Mouse (Mus musculus) kidney, postnatal 0 days (tissue): Measurements from ENCODE around the gene Cux2. TPM values are rescaled to one million over a fixed set of nuclear protein-coding genes. Genes with fewer than 3 reads are reported as not detected.
A peak's percentile ranks its signal among the peaks of the same experiment; 100 is the strongest.

Source experiments
- ATAC-seq: fragments of 200-750 bp; cut with Nextera tagmentation; replicated peaks from 2 replicates; pipeline ENCODE4 v1.8.0; 2017; ENCODE audit warnings: low read depth, moderate number of reproducible peaks, moderate TSS enrichment, moderate library complexity; ENCODE audit not compliant: low FRiP score
- DNase-seq: peaks from one replicate; pipeline ENCODE4 v3.0.0-alpha.2; 2016; ENCODE audit warnings: low spot score
- H3K27ac ChIP-seq: fragments of 300-500 bp; sonication (generic); 2 replicates; pipeline ENCODE4 v1.5.1; 2014; ENCODE audit warnings: mild to moderate bottlenecking
- H3K27me3 ChIP-seq: fragments of 300-500 bp; sonication (generic); 2 replicates; pipeline ENCODE4 v1.6.1; 2014; ENCODE audit warnings: low read length, mixed read lengths; ENCODE audit not compliant: insufficient read depth
- H3K36me3 ChIP-seq: fragments of 300-500 bp; sonication (generic); 2 replicates; pipeline ENCODE4 v1.6.1; 2014; ENCODE audit warnings: low read length, mixed read lengths; ENCODE audit not compliant: insufficient read depth
- H3K4me1 ChIP-seq: fragments of 300-500 bp; sonication (generic); replicated peaks from 2 replicates; pipeline ENCODE4 v1.6.1; 2014; ENCODE audit warnings: antibody characterized with exemption, low read length, mixed read lengths; ENCODE audit not compliant: insufficient read depth
- H3K4me2 ChIP-seq: fragments of 300-500 bp; sonication (generic); 2 replicates; pipeline ENCODE4 v1.6.1; 2014; ENCODE audit warnings: mild to moderate bottlenecking, low read length, moderate library complexity, mixed read lengths
- H3K4me3 ChIP-seq: fragments of 300-500 bp; sonication (generic); replicated peaks from 2 replicates; pipeline ENCODE4 v1.5.1; 2014; ENCODE audit warnings: low read depth, low read length
- H3K9ac ChIP-seq: fragments of 300-500 bp; sonication (generic); 2 replicates; pipeline ENCODE4 v1.6.1; 2014; ENCODE audit warnings: low read depth, low read length
- H3K9me3 ChIP-seq: fragments of 300-500 bp; sonication (generic); replicated peaks from 2 replicates; pipeline ENCODE4 v1.6.1; 2016; ENCODE audit warnings: low read length, inconsistent platforms, mixed read lengths
- CTCF ChIP-seq: IDR thresholded peaks from 2 replicates; pipeline ENCODE4 v1.5.1; 2016; ENCODE audit warnings: antibody characterized with exemption, low read depth, mild to moderate bottlenecking, moderate library complexity
- WGBS: fragments of 180-500 bp; shearing (Covaris S2); extraction: QIAGEN DNeasy Blood & Tissue Kit; methylation state at CpG from one replicate; pipeline ENCODE4 v1.1.7; 2014; 5-methylcytosine and 5-hydroxymethylcytosine counted together
- polyA plus RNA-seq: library from polyadenylated mRNA; unstranded; fragments of >200 nt; fragmentation: Nextera tagmentation; extraction: Ambion mirVana; gene quantifications from 2 replicates; pipeline ENCODE4 v1.2.1, GENCODE M21; 2015

The Cux2 gene
- polyA plus RNA-seq, 1 experiment from 2014 or later, result 5.9 TPM

DNA sequence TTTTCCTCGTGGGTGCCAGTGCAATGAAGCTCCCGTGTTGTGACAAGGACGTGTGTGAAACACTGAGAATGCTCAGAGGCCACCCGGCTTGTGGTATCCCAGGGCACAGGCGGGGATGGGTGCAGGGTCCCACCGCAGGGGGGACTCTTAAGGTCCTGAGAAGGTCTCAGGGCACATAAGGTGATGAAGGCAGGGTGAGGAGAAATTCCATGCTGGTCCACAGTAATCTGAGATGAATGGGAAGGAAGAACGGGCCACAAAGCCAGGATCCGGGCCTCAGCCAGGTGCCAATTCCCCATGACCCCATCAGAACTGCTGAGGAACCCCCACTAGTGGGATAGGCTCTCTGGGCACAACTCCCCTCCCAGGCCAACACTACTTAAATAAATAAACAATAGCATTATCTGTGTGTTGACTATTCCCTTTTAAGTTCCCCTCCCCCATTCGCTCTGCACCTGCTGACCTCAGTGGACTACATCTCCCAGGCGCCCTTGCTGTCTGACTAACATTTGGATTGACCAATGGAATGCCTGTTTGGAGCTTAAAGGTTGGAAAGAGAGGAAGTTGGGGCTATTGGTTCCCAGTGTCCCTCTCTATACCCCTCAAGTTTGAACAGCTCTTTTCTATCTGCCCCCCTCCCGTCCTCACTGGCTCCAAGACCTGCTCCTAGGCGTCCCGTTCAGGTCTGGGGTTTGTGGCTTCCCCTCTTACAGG is 4.4 kb upstream of the Cux2 start:
- Histone ChIP-seq H3K36me3 (no peaks in the 10 kb centered on the region), H3K27ac (no peak overlapping the region), H3K4me2 (peak overlapping the region; percentile 33), H3K4me1 (no peaks in the 10 kb centered on the region; the same call in 1 of the 2 replicates), H3K27me3 (no peaks in the 10 kb centered on the region), H3K9me3 (no peaks in the 10 kb centered on the region), H3K9ac (no peak overlapping the region), H3K4me3 (no peak overlapping the region)
- DNase-seq (peak; percentile 75), ATAC-seq (no peak)
- TF ChIP-seq CTCF, result no peak
- WGBS, result 38% methylated on average over 13 of the region's 13 CpGs

DNA sequence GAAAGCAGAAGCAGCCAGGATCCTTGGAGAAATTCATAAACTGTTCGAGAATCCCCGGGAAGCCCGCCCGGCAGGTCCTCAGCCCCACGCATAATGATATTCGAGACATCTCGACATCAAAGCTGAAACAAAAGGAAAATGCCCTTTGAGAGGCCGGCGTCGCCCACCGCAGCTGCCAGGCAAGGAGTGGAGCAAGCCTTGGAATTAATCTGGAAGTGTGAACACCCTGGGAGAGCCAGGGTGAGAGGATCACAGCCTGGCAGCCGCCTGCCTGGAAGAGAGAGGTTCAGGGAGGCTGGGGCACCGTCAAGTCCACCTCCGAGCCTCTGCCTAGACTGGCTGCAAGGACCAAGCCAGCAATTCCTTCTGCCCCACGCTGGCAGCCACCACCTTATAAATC is 3.7 kb upstream of the Cux2 start:
- H3K4me3 ChIP-seq, result no peak overlapping the region
- H3K4me2 ChIP-seq, result no peak overlapping the region
- no peaks in the 10 kb centered on the region for H3K27me3 ChIP-seq
- no peak overlapping the region for H3K27ac ChIP-seq
- no peaks in the 10 kb centered on the region for H3K36me3 ChIP-seq
- H3K9me3 ChIP-seq, result no peaks in the 10 kb centered on the region
- no peaks in the 10 kb centered on the region; the same call in 1 of the 2 replicates for H3K4me1 ChIP-seq
- TF ChIP-seq CTCF, result no peak
- DNase-seq (no peak), ATAC-seq (no peak)
- 17% methylated on average over 15 of the region's 15 CpGs for WGBS
- no peak overlapping the region for H3K9ac ChIP-seq

DNA sequence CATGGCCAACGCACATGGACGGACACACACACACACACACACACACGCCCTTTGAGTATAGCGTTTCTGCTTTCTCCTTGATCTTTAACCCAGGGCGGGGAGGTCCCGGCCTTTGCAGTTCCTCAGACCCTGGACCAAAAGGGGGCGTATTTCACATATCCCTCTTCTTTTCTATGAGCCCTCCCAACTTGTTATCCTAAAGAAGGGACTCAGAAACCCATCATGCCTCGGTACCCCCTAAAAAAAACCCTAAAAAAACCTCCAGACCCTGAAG is 867 bp upstream of the Cux2 start:
- Histone ChIP-seq H3K4me1 (peaks cover 3% of the 10 kb centered on the region; the same call in 1 of the 2 replicates), H3K27ac (no peak overlapping the region), H3K9ac (0 out of 2 replicates have a peak overlapping the region, but pooled peaks have one; percentile 80), H3K36me3 (no peaks in the 10 kb centered on the region), H3K9me3 (no peaks in the 10 kb centered on the region), H3K27me3 (no peaks in the 10 kb centered on the region), H3K4me2 (peak overlapping the region; percentile 59), H3K4me3 (peak overlapping the region; percentile 87)
- ATAC-seq (no peak), DNase-seq (no peak)
- WGBS, result 6% methylated on average over 8 of the region's 8 CpGs
- no peak for TF ChIP-seq CTCF

DNA sequence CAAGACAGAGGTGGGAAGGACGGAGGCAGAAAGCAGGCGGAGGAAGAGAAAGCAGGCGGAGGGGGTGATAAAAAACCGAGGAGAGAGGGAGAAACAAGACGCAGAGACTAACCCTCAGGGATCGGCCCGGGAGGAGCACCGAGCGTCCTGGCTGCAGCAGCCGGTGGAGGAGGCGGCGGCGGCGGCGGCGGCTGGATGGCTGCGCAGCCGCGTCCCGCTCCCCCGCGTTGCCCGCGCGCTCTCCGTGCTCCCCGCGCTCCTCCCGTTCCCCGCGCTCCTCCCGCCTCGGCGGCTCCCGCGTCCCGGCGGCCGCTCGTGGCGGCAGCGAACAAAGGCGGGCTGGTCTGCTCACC is 262 bp downstream of the Cux2 start:
- TF ChIP-seq CTCF, result no peak
- Histone ChIP-seq H3K4me1 (peaks cover 3% of the 10 kb centered on the region; the same call in 1 of the 2 replicates), H3K36me3 (no peaks in the 10 kb centered on the region), H3K27ac (peak overlapping the region; percentile 81), H3K27me3 (no peaks in the 10 kb centered on the region), H3K4me3 (peak overlapping the region; percentile 87), H3K9me3 (no peaks in the 10 kb centered on the region), H3K9ac (peak overlapping the region; percentile 80), H3K4me2 (peak overlapping the region; percentile 59)
- ATAC-seq (peak; percentile 22; the same call in 1 of the 2 replicates), DNase-seq (peak; percentile 45)
- WGBS, result 1% methylated on average over 19 of the region's 43 CpGs

DNA sequence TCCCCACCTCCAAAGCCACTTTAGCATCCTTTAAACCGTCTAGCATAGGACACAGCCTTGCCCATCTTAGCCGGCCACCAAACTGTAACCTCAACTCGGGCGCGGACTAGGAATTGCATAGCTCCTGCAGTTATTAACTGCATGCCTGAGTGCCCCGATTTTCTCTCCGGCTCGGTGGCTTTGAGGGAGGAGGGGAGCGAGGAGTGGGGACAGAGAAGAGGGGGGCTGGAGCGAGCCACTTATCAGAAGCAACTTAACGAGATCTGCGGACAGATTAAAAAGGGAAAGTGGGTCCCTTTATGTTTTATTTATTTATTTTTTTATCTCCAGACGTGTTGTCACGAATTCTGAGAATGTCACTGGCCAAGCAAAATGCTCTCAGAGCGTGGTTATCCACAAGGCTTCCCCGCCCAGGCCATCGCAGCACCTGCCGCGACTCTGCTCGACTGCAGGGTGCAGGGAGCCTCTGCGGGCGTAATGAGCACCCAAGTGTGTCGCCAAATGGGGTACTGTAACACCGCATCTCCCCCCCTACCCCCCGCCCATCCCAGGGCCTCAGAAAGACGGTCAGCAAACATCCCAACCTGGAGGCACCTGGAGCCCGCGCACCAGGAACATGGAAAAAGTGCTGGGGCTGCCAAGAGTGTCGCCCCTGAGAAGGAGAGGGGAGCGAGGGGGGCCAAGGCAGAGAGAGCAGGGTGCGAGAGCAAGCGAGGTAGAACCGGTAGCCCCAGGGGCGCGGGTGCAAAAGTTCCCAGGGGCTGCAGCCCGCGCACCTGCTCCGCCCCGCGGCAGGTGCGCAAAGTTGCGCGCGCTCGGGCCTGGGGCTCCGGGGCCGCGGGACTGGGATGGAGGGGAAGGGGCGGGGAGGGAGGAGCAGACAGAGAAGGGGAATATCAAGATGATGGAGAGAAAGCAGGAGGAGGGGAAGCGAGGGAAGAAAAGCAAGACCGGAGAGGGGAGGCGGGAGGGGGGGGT is 927 bp downstream of the Cux2 start:
- WGBS, result under 1% methylated on average over 51 of the region's 52 CpGs

DNA sequence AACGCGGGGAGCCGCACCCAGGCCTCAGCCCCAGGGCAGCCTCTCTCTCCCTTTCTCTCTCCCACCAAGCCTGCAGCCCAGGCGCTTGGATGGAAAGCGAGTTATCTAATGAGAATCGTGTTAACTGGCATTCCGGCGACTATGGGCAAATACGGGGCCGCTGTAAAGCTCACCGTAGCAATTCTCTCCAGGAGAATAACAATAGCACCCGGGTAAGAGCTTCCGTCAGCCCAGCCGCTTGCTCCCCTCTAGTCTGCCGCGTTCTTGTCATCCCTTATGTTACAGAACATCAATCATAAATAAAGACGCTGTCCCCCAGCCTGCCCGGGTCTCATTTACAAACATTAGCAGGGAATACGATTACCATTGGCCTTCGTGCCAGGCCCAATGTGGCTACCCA is 1.6 kb downstream of the Cux2 start:
- ATAC-seq, result no peak
- Histone ChIP-seq H3K4me1 (peaks cover 3% of the 10 kb centered on the region; the same call in 1 of the 2 replicates), H3K27me3 (no peaks in the 10 kb centered on the region), H3K27ac (no peak overlapping the region), H3K9me3 (no peaks in the 10 kb centered on the region), H3K36me3 (no peaks in the 10 kb centered on the region), H3K4me3 (peak overlapping the region; percentile 87; the same call in 1 of the 2 replicates), H3K9ac (no peak overlapping the region), H3K4me2 (peak overlapping the region; percentile 59)
- TF ChIP-seq CTCF, result no peak
- DNase-seq, result peak; percentile 23
- WGBS, result 5% methylated on average over 20 of the region's 20 CpGs

More for the DNA sequence above, 927 bp downstream of the Cux2 start:
- peak; percentile 30; the same call in 1 of the 2 replicates for ATAC-seq
- Histone ChIP-seq H3K36me3 (no peaks in the 10 kb centered on the region), H3K4me1 (peaks cover 3% of the 10 kb centered on the region; the same call in 1 of the 2 replicates), H3K4me2 (peak overlapping the region; percentile 59), H3K9ac (peak overlapping the region; percentile 80), H3K9me3 (no peaks in the 10 kb centered on the region), H3K27ac (peak overlapping the region; percentile 81; the same call in 1 of the 2 replicates), H3K4me3 (peak overlapping the region; percentile 87), H3K27me3 (no peaks in the 10 kb centered on the region)
- DNase-seq, result peak; percentile 34
- TF ChIP-seq CTCF, result no peak
